26 mouse cellular contexts compared by ENCODE assay signal in genomic region chr9:119691505-119691904, GRCm38 (mm10). TPM values are rescaled to one million over a fixed set of nuclear protein-coding genes. Genes with fewer than 3 reads are reported as not detected.
"Had no signal": no experiment of that assay in that cellular context is flagged by ENCODE, and none has a peak within 500 bp of the region (broad histone marks: within the 10 kb centered on the region; RNA-seq: fewer than 3 reads in every experiment).

No protein-coding gene starts in this region.

- DNase-seq: kidney, adult 18-20 months; kidney, adult 9 months; kidney, postnatal 14 days; layer of hippocampus, postnatal 36 days; liver, embryonic 13.5 days; lung, postnatal 10 days; retina, postnatal 1 day; right cerebral cortex, postnatal 25 days; spleen, adult 18-20 months; thymus, postnatal 25 days had no signal

- H3K36me3 ChIP-seq: intestine, embryonic 15.5 days; liver, embryonic 13.5 days; midbrain, embryonic 10.5 days; midbrain, embryonic 13.5 days; neural tube, embryonic 13.5 days; stomach, embryonic 15.5 days had no signal

- H3K9me3 ChIP-seq: intestine, embryonic 15.5 days; liver, embryonic 13.5 days; midbrain, embryonic 10.5 days; midbrain, embryonic 13.5 days; neural tube, embryonic 13.5 days; stomach, embryonic 15.5 days had no signal

- ATAC-seq: intestine, embryonic 15.5 days; midbrain, embryonic 13.5 days; midbrain, embryonic 16.5 days had no signal

- H3K9ac ChIP-seq: intestine, embryonic 15.5 days; liver, embryonic 13.5 days; midbrain, embryonic 13.5 days; neural tube, embryonic 13.5 days; stomach, embryonic 15.5 days had no signal

- H3K27me3 ChIP-seq: intestine, embryonic 15.5 days; liver, embryonic 13.5 days; midbrain, embryonic 13.5 days; neural tube, embryonic 13.5 days; stomach, embryonic 15.5 days had no signal

- H3K4me1 ChIP-seq: intestine, embryonic 15.5 days; liver, embryonic 13.5 days; megakaryocyte, embryonic 14.5 days; midbrain, embryonic 10.5 days; midbrain, embryonic 13.5 days; stomach, embryonic 15.5 days had no signal

- H3K27ac ChIP-seq: intestine, embryonic 15.5 days; left cerebral cortex, adult 2 months; liver, embryonic 13.5 days; midbrain, embryonic 10.5 days; midbrain, embryonic 13.5 days; neural tube, embryonic 13.5 days; stomach, embryonic 15.5 days had no signal

- H3K4me2 ChIP-seq: intestine, embryonic 15.5 days; liver, embryonic 13.5 days; midbrain, embryonic 13.5 days; neural tube, embryonic 13.5 days; stomach, embryonic 15.5 days had no signal

- H3K4me3 ChIP-seq: intestine, embryonic 15.5 days; left cerebral cortex, adult 2 months; liver, embryonic 13.5 days; megakaryocyte, embryonic 14.5 days; midbrain, embryonic 10.5 days; midbrain, embryonic 13.5 days; myocyte; neural tube, embryonic 13.5 days; stomach, embryonic 15.5 days had no signal

RNA-seq across cellular contexts. Expression of gene Scn10a, which starts 27.6 kb away (rescaled TPM):
- total RNA-seq: layer of hippocampus, adult 8-10 months; layer of hippocampus, postnatal 10 days; layer of hippocampus, postnatal 36 days; liver, adult 2 months; monocyte, adult 5-6 weeks; neutrophil, adult 5-6 weeks had no signal
- polyA plus RNA-seq: intestine, embryonic 15.5 days; large intestine, adult 2 months; liver, adult 2 months; midbrain, embryonic 16.5 days; stomach, embryonic 15.5 days; thymus, postnatal 0 days had no signal
